Mouse (Mus musculus): ENCODE measurements at regions not wholly inside any gene's neighbourhood (a gene's known extent, or its start where the extent isn't known, plus 50 kb on each side); places are given as distances from the start of the nearest gene placed in this dataset.
"Not testable (repeated sequence)": the region's sequence is repeated elsewhere in the genome, so short reads cannot be mapped to it uniquely, and the experiment has no call there.

DNA sequence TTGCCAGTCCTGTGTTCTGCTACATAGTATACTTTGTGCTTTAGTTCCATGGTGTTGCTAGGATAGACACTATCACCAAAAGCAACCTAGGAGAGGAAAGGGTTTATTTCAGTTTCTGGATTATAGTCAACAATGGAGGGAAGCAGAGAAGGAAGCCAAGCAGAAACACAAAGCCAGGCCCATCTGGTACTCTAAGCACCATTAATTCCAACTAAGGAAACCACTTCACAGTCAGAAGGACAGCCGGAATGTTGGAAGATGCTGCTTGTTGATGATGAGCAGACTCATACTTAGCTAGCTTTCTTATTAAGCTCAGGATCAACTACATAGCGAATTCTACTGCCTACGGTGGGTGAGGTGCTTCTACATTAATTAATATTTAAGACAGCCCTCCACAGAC is 263.2 kb upstream of the Oprm1 start:
- H3K4me3 ChIP-seq (ENCODE audit: low read depth, low read length): no peak overlapping the region
- DNase-seq (ENCODE audit: low spot score) (no peak), ATAC-seq (ENCODE audit: low read depth) (no peak)
- no peaks in the 10 kb centered on the region for H3K27me3 ChIP-seq (replicated peaks; ENCODE audit: control insufficient read depth, insufficient read depth, low read length)
- H3K36me3 ChIP-seq (ENCODE audit: control insufficient read depth, insufficient read depth, low read length): no peaks in the 10 kb centered on the region
- 80% methylated on average over 3 of the region's 3 CpGs for WGBS
- no peak overlapping the region for H3K4me2 ChIP-seq (ENCODE audit: low read depth, low read length)
- no peaks in the 10 kb centered on the region for H3K9me3 ChIP-seq (ENCODE audit: control insufficient read depth, low read length)
- H3K4me1 ChIP-seq (ENCODE audit: control insufficient read depth, insufficient read depth, low read length): no peaks in the 10 kb centered on the region
- H3K27ac ChIP-seq (replicated peaks; ENCODE audit: low read depth, low read length): no peak overlapping the region
- H3K9ac ChIP-seq (ENCODE audit: low read depth, low read length): no peak overlapping the region

DNA sequence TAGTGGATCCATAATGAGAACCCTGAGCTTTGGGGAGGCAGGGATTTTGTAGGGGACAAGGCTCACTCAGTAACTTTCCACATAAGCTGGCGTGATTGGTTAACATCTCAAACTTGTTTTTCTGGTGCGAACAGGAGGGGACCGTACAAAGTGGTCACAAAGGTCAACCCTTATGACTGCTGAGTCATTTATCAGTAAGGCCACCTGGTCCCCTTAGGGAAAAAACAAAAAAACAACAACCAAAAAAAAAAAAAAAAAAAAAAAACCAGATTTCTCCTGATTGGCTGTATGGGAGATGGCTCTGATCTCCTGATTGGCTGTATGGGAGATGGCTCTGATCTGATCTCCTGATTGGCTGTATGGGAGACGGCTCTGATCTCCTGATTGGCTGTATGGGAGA is 244.0 kb upstream of the Oprm1 start:
- DNase-seq (ENCODE audit: low spot score) (no peak), ATAC-seq (ENCODE audit: low read depth) (no peak)
- Histone ChIP-seq H3K4me1 (ENCODE audit: control insufficient read depth, insufficient read depth, low read length) (no peaks in the 10 kb centered on the region), H3K27ac (replicated peaks; ENCODE audit: low read depth, low read length) (no peak overlapping the region), H3K9ac (ENCODE audit: low read depth, low read length) (no peak overlapping the region), H3K36me3 (ENCODE audit: control insufficient read depth, insufficient read depth, low read length) (no peaks in the 10 kb centered on the region), H3K9me3 (ENCODE audit: control insufficient read depth, low read length) (no peaks in the 10 kb centered on the region), H3K27me3 (replicated peaks; ENCODE audit: control insufficient read depth, insufficient read depth, low read length) (no peaks in the 10 kb centered on the region), H3K4me3 (ENCODE audit: low read depth, low read length) (no peak overlapping the region), H3K4me2 (ENCODE audit: low read depth, low read length) (no peak overlapping the region)
- WGBS: 90% methylated on average over 4 of the region's 4 CpGs

DNA sequence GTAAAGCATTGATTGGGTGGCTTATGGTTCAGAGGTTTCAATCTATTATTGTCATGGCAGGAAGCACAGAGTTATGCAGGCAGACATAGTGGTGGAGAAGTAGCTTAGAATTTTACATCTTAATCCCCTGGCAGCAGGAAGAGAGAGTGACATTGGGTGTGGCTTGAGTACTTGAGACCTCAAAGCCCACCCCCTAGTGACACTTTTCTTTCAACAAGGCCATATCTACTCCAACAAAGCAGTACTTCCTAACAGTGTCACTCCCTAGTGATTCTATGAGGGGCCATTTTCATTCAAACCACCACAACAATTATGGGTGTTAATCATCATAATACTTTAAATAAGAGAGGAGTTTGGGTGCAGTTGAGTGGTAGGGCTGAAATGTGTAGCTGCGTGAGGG is 195.8 kb upstream of the Oprm1 start:
- WGBS: 92% methylated on average over 1 of the region's 1 CpGs
- Histone ChIP-seq H3K4me2 (ENCODE audit: low read depth, low read length) (no peak overlapping the region), H3K9me3 (ENCODE audit: control insufficient read depth, low read length) (no peaks in the 10 kb centered on the region), H3K9ac (ENCODE audit: low read depth, low read length) (no peak overlapping the region), H3K4me1 (ENCODE audit: control insufficient read depth, insufficient read depth, low read length) (no peaks in the 10 kb centered on the region), H3K36me3 (ENCODE audit: control insufficient read depth, insufficient read depth, low read length) (no peaks in the 10 kb centered on the region), H3K27ac (replicated peaks; ENCODE audit: low read depth, low read length) (no peak overlapping the region), H3K27me3 (replicated peaks; ENCODE audit: control insufficient read depth, insufficient read depth, low read length) (no peaks in the 10 kb centered on the region), H3K4me3 (ENCODE audit: low read depth, low read length) (no peak overlapping the region)
- ATAC-seq (ENCODE audit: low read depth): no peak
- DNase-seq (ENCODE audit: low spot score): no peak

DNA sequence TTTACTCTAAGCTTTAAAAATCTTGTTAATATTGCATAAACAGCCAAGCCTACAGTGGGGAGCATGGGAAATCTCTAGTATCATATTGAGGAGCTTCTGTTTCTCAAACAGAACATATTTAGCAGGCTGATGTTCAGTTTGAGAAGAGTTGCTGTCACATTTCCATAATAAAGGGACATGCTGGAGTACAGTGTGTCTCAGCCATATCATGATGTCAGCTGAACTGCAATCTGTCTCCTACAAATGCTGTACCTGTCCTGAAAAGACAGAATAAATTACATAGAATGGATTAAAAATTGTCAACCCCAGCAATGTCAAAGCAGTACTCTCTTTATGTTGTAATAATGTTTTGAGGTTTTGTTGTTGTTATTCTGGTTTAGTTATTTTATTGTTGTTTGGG is 179.7 kb upstream of the Oprm1 start:
- ATAC-seq (ENCODE audit: low read depth) (no peak), DNase-seq (ENCODE audit: low spot score) (no peak)
- Histone ChIP-seq H3K9me3 (ENCODE audit: control insufficient read depth, low read length) (no peaks in the 10 kb centered on the region), H3K27ac (replicated peaks; ENCODE audit: low read depth, low read length) (no peak overlapping the region), H3K4me1 (ENCODE audit: control insufficient read depth, insufficient read depth, low read length) (no peaks in the 10 kb centered on the region), H3K4me3 (ENCODE audit: low read depth, low read length) (no peak overlapping the region), H3K36me3 (ENCODE audit: control insufficient read depth, insufficient read depth, low read length) (no peaks in the 10 kb centered on the region), H3K27me3 (replicated peaks; ENCODE audit: control insufficient read depth, insufficient read depth, low read length) (no peaks in the 10 kb centered on the region), H3K9ac (ENCODE audit: low read depth, low read length) (no peak overlapping the region), H3K4me2 (ENCODE audit: low read depth, low read length) (no peak overlapping the region)

DNA sequence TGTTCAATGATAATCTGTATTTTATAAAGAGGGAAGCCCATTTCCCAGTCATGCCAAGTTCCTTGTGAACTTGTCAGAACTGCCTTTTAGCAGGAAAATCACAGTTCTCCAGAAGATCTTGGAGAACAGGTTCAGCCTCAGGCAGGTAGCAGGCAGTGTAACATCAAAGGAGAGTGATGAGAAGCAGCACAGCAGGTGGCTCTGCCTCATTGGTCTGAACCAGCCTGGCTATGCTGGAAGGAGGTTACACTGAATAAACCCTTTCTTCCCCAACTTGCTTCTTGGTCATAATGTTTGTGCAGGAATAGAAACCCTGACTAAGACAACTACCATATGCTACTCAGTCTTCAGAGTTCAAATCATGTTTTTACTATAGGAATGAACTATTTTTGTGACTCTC is 172.5 kb upstream of the Oprm1 start:
- ATAC-seq (ENCODE audit: low read depth); H3K4me3 ChIP-seq (ENCODE audit: low read depth, low read length); H3K27me3 ChIP-seq (replicated peaks; ENCODE audit: control insufficient read depth, insufficient read depth, low read length); H3K4me1 ChIP-seq (ENCODE audit: control insufficient read depth, insufficient read depth, low read length); H3K9ac ChIP-seq (ENCODE audit: low read depth, low read length); H3K4me2 ChIP-seq (ENCODE audit: low read depth, low read length); H3K36me3 ChIP-seq (ENCODE audit: control insufficient read depth, insufficient read depth, low read length); H3K27ac ChIP-seq (replicated peaks; ENCODE audit: low read depth, low read length); H3K9me3 ChIP-seq (ENCODE audit: control insufficient read depth, low read length): not testable (repeated sequence)
- DNase-seq (ENCODE audit: low spot score): peak; percentile 11

DNA sequence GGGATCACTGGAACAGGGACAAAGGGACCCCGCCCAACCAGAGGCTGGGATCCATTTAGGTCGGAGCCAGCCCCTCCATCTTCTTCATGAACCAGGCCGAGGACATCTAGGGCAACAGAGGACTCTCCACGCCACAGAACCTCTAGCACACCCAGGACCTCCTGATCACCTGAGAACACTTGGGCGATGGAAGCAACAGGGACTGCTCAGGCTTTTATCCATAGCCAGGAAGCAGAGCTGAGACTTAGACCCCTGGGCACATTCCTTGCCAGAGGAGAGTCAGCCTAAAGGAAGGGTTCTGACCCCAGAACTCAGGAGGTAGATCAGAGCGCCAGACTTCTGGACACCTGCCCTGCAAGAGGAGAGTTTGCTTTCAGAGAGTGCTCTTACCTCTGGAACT is 168.1 kb upstream of the Oprm1 start:
- H3K4me2 ChIP-seq (ENCODE audit: low read depth, low read length): no peak overlapping the region
- no peaks in the 10 kb centered on the region for H3K36me3 ChIP-seq (ENCODE audit: control insufficient read depth, insufficient read depth, low read length)
- H3K27me3 ChIP-seq (replicated peaks; ENCODE audit: control insufficient read depth, insufficient read depth, low read length): no peaks in the 10 kb centered on the region
- no peaks in the 10 kb centered on the region for H3K9me3 ChIP-seq (ENCODE audit: control insufficient read depth, low read length)
- no peak for DNase-seq (ENCODE audit: low spot score)
- no peak overlapping the region for H3K9ac ChIP-seq (ENCODE audit: low read depth, low read length)
- 80% methylated on average over 6 of the region's 6 CpGs for WGBS
- no peak overlapping the region for H3K27ac ChIP-seq (replicated peaks; ENCODE audit: low read depth, low read length)
- no peaks in the 10 kb centered on the region for H3K4me1 ChIP-seq (ENCODE audit: control insufficient read depth, insufficient read depth, low read length)
- no peak overlapping the region for H3K4me3 ChIP-seq (ENCODE audit: low read depth, low read length)
- no peak for ATAC-seq (ENCODE audit: low read depth)

DNA sequence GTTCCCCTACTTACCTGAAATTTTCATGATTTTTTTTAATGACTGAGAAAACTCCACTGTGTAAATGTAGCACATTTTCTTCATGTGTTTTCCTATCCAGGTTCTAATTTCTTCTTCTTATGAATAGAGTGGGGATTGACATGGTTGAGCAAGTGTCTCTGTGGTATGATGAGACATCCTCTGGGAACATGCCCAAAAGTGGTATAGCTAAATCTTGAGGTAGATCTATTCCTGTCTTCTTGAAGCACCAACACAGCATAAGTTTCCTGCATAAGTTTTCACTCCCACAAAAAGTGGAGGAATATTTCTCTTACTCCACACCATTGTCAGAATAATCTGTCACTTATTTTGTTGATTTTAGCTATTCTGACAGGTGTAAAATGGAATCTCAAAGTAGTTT is 161.1 kb upstream of the Oprm1 start:
- H3K4me1 ChIP-seq (ENCODE audit: control insufficient read depth, insufficient read depth, low read length): no peaks in the 10 kb centered on the region
- ATAC-seq (ENCODE audit: low read depth): no peak
- no peaks in the 10 kb centered on the region for H3K9me3 ChIP-seq (ENCODE audit: control insufficient read depth, low read length)
- H3K27me3 ChIP-seq (replicated peaks; ENCODE audit: control insufficient read depth, insufficient read depth, low read length): no peaks in the 10 kb centered on the region
- H3K4me2 ChIP-seq (ENCODE audit: low read depth, low read length): no peak overlapping the region
- no peak for DNase-seq (ENCODE audit: low spot score)
- H3K9ac ChIP-seq (ENCODE audit: low read depth, low read length): no peak overlapping the region
- H3K36me3 ChIP-seq (ENCODE audit: control insufficient read depth, insufficient read depth, low read length): no peaks in the 10 kb centered on the region
- H3K27ac ChIP-seq (replicated peaks; ENCODE audit: low read depth, low read length): no peak overlapping the region
- no peak overlapping the region for H3K4me3 ChIP-seq (ENCODE audit: low read depth, low read length)

DNA sequence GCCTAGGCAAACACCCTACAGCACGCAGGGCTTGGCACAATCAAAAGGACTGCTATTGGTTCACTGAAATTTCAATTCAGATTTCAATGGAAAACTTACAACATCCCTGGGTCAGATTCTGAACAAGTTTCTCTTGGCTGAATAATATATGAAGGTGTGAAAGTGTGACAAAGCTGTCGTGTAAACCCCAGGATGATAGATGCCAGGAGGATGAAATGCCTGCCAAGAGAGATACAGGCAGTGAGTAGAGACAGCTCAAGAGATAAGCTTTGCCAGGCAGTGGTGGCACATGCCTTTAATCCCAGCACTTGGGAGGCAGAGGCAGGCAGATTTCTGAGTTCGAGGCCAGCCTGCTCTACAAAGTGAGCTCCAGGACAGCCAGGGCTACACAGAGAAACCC is 159.7 kb upstream of the Oprm1 start:
- not testable (repeated sequence) for H3K4me3 ChIP-seq (ENCODE audit: low read depth, low read length)

DNA sequence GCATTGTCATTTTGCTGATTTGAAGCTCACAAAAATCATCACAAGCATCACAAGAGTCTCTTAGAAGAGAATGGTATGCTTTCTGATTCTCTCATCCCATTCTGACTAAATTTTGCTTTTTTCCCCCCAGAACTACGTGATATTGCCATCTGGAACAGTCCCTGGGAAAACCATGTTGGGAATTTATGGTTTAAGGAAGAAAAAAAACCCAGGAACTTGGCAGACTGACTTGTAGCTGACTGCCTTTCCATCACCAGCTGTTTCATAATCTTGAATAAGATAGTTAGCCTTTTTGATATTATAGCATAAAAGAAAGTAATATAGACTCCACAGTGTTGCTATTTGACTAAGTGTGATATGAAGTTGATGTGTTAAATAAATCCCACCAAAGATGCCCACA is 110.7 kb upstream of the Oprm1 start:
- 24% methylated on average over 1 of the region's 1 CpGs for WGBS
- DNase-seq (ENCODE audit: low spot score) (no peak), ATAC-seq (ENCODE audit: low read depth) (no peak)
- H3K36me3 ChIP-seq (ENCODE audit: control insufficient read depth, insufficient read depth, low read length): no peaks in the 10 kb centered on the region
- H3K9ac ChIP-seq (ENCODE audit: low read depth, low read length): no peak overlapping the region
- H3K4me2 ChIP-seq (ENCODE audit: low read depth, low read length): no peak overlapping the region
- no peak overlapping the region for H3K27ac ChIP-seq (replicated peaks; ENCODE audit: low read depth, low read length)
- H3K27me3 ChIP-seq (replicated peaks; ENCODE audit: control insufficient read depth, insufficient read depth, low read length): no peaks in the 10 kb centered on the region
- no peak overlapping the region for H3K4me3 ChIP-seq (ENCODE audit: low read depth, low read length)
- no peaks in the 10 kb centered on the region for H3K9me3 ChIP-seq (ENCODE audit: control insufficient read depth, low read length)
- H3K4me1 ChIP-seq (ENCODE audit: control insufficient read depth, insufficient read depth, low read length): no peaks in the 10 kb centered on the region

More for the DNA sequence above, 159.7 kb upstream of the Oprm1 start:
- not testable (repeated sequence) for DNase-seq (ENCODE audit: low spot score); H3K36me3 ChIP-seq (ENCODE audit: control insufficient read depth, insufficient read depth, low read length); H3K9ac ChIP-seq (ENCODE audit: low read depth, low read length); H3K4me2 ChIP-seq (ENCODE audit: low read depth, low read length); H3K9me3 ChIP-seq (ENCODE audit: control insufficient read depth, low read length); H3K4me1 ChIP-seq (ENCODE audit: control insufficient read depth, insufficient read depth, low read length); H3K27ac ChIP-seq (replicated peaks; ENCODE audit: low read depth, low read length); ATAC-seq (ENCODE audit: low read depth); H3K27me3 ChIP-seq (replicated peaks; ENCODE audit: control insufficient read depth, insufficient read depth, low read length)
- 82% methylated on average over 3 of the region's 3 CpGs for WGBS

Data from embryonic facial prominence, embryonic 14.5 days (tissue).